Mouse (Mus musculus) CH12.LX (cell line): ENCODE results near the gene Gpr68. TPM values are rescaled to one million over a fixed set of nuclear protein-coding genes. Genes with fewer than 3 reads are reported as not detected.

Experiments
- DNase-seq: peaks from one replicate; pipeline ENCODE4 v3.0.0-alpha.2; 2013; ENCODE audit errors: extremely low read depth
- H3K27ac ChIP-seq: 2 replicates; pipeline ENCODE4 v1.5.1; 2012; ENCODE audit warnings: low read depth, mild to moderate bottlenecking, control low read depth, moderate library complexity; ENCODE audit not compliant: insufficient read depth
- H3K27me3 ChIP-seq: replicated peaks from 2 replicates; pipeline ENCODE3; 2012; ENCODE audit warnings: inconsistent platforms
- H3K36me3 ChIP-seq, 2 experiments: replicated peaks in 1 of 2; 2 replicates each; pipeline versions ENCODE3 to v1.6.1; 2012; ENCODE audit warnings: inconsistent platforms in 1 of 2, low read length in 1 of 2, mild to moderate bottlenecking in 1 of 2, mixed read lengths in 1 of 2, moderate library complexity in 1 of 2; ENCODE audit not compliant: control insufficient read depth in 1 of 2, insufficient read depth in 1 of 2
- H3K4me1 ChIP-seq, 2 experiments: 2 replicates each; pipeline ENCODE4 v1.6.1; 2012; ENCODE audit warnings: inconsistent platforms in 1 of 2, moderate library complexity in 1 of 2; ENCODE audit not compliant: insufficient read depth in 2 of 2, control insufficient read depth in 1 of 2
- H3K4me2 ChIP-seq: 2 replicates; pipeline ENCODE4 v1.6.1; 2012; ENCODE audit warnings: low read depth, mild to moderate bottlenecking, control low read depth; ENCODE audit not compliant: poor library complexity, insufficient read depth, severe bottlenecking
- H3K4me3 ChIP-seq, 3 experiments: fragments of 150-350 bp in 1 of 3; sonication (generic) in 1 of 3; replicated peaks in 1 of 3; 2 replicates each; pipeline versions ENCODE3 to v1.5.1; 2011 to 2012; ENCODE audit warnings: low read depth in 2 of 3, low read length in 2 of 3, mild to moderate bottlenecking in 2 of 3, moderate library complexity in 2 of 3, control low read depth in 1 of 3, improper control_type of control experiment in 1 of 3, inconsistent platforms in 1 of 3, mixed read lengths in 1 of 3; ENCODE audit not compliant: poor library complexity in 1 of 3
- H3K79me2 ChIP-seq: replicated peaks from 2 replicates; pipeline ENCODE4 v1.6.1; 2012; ENCODE audit warnings: mild to moderate bottlenecking, moderate library complexity; ENCODE audit not compliant: control insufficient read depth, poor library complexity, insufficient read depth, severe bottlenecking; ENCODE audit errors: extremely low read depth
- H3K9ac ChIP-seq: 2 replicates; pipeline ENCODE4 v1.6.1; 2012; ENCODE audit warnings: low read depth, mild to moderate bottlenecking, control low read depth, moderate library complexity; ENCODE audit not compliant: insufficient read depth
- H3K9me3 ChIP-seq: replicated peaks from 2 replicates; pipeline ENCODE3; 2012; ENCODE audit warnings: low read length, inconsistent platforms, mixed read lengths
- ELF1 ChIP-seq: IDR thresholded peaks from 2 replicates; pipeline ENCODE4 v1.6.1; 2014; ENCODE audit warnings: low read depth, mild to moderate bottlenecking, inconsistent platforms, low read length, improper control_type of control experiment
- EP300 ChIP-seq: IDR thresholded peaks from 2 replicates; pipeline ENCODE4 v1.6.1; 2011; ENCODE audit warnings: low read length, improper control_type of control experiment
- ETS1 ChIP-seq: conservative IDR thresholded peaks from 2 replicates; pipeline ENCODE4 v1.6.1; 2012; ENCODE audit warnings: low read depth, mild to moderate bottlenecking, inconsistent platforms, low read length, improper control_type of control experiment, moderate library complexity
- GABPA ChIP-seq: IDR thresholded peaks from 2 replicates; pipeline ENCODE4 v1.6.1; 2012; ENCODE audit warnings: low read depth, low read length, improper control_type of control experiment, inconsistent platforms; ENCODE audit not compliant: insufficient replicate concordance
- HCFC1 ChIP-seq: IDR thresholded peaks from 2 replicates; pipeline ENCODE4 v1.6.1; 2012; ENCODE audit warnings: low read depth, mild to moderate bottlenecking, inconsistent platforms, low read length, improper control_type of control experiment
- IRF4 ChIP-seq: IDR thresholded peaks from 2 replicates; pipeline ENCODE4 v1.6.1; 2014; ENCODE audit warnings: low read depth, mild to moderate bottlenecking, inconsistent platforms, low read length, improper control_type of control experiment
- JUN ChIP-seq: IDR thresholded peaks from 2 replicates; pipeline ENCODE4 v1.6.1; 2011; ENCODE audit warnings: low read depth, mild to moderate bottlenecking, low read length, improper control_type of control experiment, moderate library complexity; ENCODE audit not compliant: insufficient read depth
- MEF2A ChIP-seq: IDR thresholded peaks from 2 replicates; pipeline ENCODE4 v1.6.1; 2014; ENCODE audit warnings: low read depth, mild to moderate bottlenecking, inconsistent platforms, low read length, improper control_type of control experiment, borderline replicate concordance
- NELFE ChIP-seq: IDR thresholded peaks from 2 replicates; pipeline ENCODE4 v1.6.1; 2011; ENCODE audit warnings: low read depth, low read length, improper control_type of control experiment
- PAX5 ChIP-seq: IDR thresholded peaks from 2 replicates; pipeline ENCODE4 v1.6.1; 2012; ENCODE audit warnings: low read length, inconsistent platforms, mixed read lengths
- POLR2A ChIP-seq: IDR thresholded peaks from 2 replicates; pipeline ENCODE4 v1.6.1; 2011; ENCODE audit warnings: low read depth, mild to moderate bottlenecking, improper control_type of control experiment, low read length
- POLR2AphosphoS2 ChIP-seq: IDR thresholded peaks from 2 replicates; pipeline ENCODE4 v1.6.1; 2011; ENCODE audit warnings: low read depth, low read length, improper control_type of control experiment
- RCOR1 ChIP-seq: conservative IDR thresholded peaks from 2 replicates; pipeline ENCODE4 v1.6.1; 2012; ENCODE audit warnings: low read depth, mild to moderate bottlenecking, inconsistent platforms, low read length, improper control_type of control experiment
- SIN3A ChIP-seq: IDR thresholded peaks from 2 replicates; pipeline ENCODE4 v1.6.1; 2012; ENCODE audit warnings: low read length, improper control_type of control experiment, inconsistent platforms
- TCF12 ChIP-seq: IDR thresholded peaks from 2 replicates; pipeline ENCODE4 v1.6.1; 2014; ENCODE audit warnings: low read depth, mild to moderate bottlenecking, inconsistent platforms, low read length, improper control_type of control experiment
- ZC3H11A ChIP-seq: IDR thresholded peaks from 2 replicates; pipeline ENCODE4 v1.6.1; 2012; ENCODE audit warnings: low read depth, mild to moderate bottlenecking, inconsistent platforms, low read length, improper control_type of control experiment
- ZNF384 ChIP-seq: IDR thresholded peaks from 2 replicates; pipeline ENCODE4 v1.6.1; 2012; ENCODE audit warnings: low read depth, low read length, improper control_type of control experiment, inconsistent platforms
- dilution Hi-C: fragments of 300-500 bp; cut with MboI; formaldehyde crosslinking; loops from 2 replicates; pipeline ENCODE4 v1.14.3; 2020; ENCODE audit warnings: low sequenced_read_pairs; ENCODE audit not compliant: extremely low pct_unique_long_range_greater_than_20kb, extremely low pct_ligation_motif_present
- in situ Hi-C: fragments of 300-500 bp; cut with MboI; formaldehyde crosslinking; loops from 3 replicates; pipeline ENCODE4 v1.14.3; 2019; ENCODE audit warnings: low sequenced_read_pairs, low pct_ligation_motif_present, low pct_unique_long_range_greater_than_20kb, mixed read lengths
- polyA plus RNA-seq: library from polyadenylated mRNA; unstranded; fragments of >175 nt; gene quantifications from 2 replicates; pipeline ENCODE4 v1.2.1, GENCODE M21; 2012; ENCODE audit warnings: low read depth; ENCODE audit not compliant: insufficient read length
- total RNA-seq, 2 experiments: library from RNA; depleted of rRNA; stranded (reverse); fragments of 300-350 nt in 1 of 2; fragments of >200 nt in 1 of 2; gene quantifications; 2 replicates each; pipeline ENCODE4 v1.2.3; 2012 to 2014

The Gpr68 gene
- total and polyA plus RNA-seq, 3 experiments, result 1.2 to 4.2 (median 1.5) TPM

GRCm38 (mm10) chr12:100856337-100856736, 51.7 kb downstream of the Gpr68 start:
- TF ChIP-seq POLR2AphosphoS2 (no peak), IRF4 (no peak), NELFE (no peak), ETS1 (no peak), HCFC1 (no peak), POLR2A (no peak), GABPA (no peak), PAX5 (no peak), EP300 (no peak), ZNF384 (no peak), TCF12 (no peak), MEF2A (no peak), RCOR1 (no peak)
- no peak overlapping the region for H3K4me3 ChIP-seq
- H3K27ac ChIP-seq, result no peak overlapping the region
- H3K79me2 ChIP-seq, result no peaks in the 10 kb centered on the region
- peaks cover 5 to 43% of the 10 kb centered on the region in 2 experiments for H3K4me1 ChIP-seq
- H3K36me3 ChIP-seq, result peaks cover 3 to 15% of the 10 kb centered on the region in 2 experiments
- no peak overlapping the region for H3K4me2 ChIP-seq
- in situ Hi-C loops, result no loop called here
- no peak for DNase-seq
- H3K9ac ChIP-seq, result no peak overlapping the region
- dilution Hi-C loops, result no loop called here
- H3K9me3 ChIP-seq, result no peaks in the 10 kb centered on the region
- H3K27me3 ChIP-seq, result no peaks in the 10 kb centered on the region

GRCm38 (mm10) chr12:100852370-100852769, 55.6 kb downstream of the Gpr68 start:
- in situ Hi-C loops (loop anchor here (5.0 kb wide), 1 partner anchor 35 kb away; no protein-coding TSS in a partner anchor), dilution Hi-C loops (no loop called here)
- no peaks in the 10 kb centered on the region for H3K9me3 ChIP-seq
- peaks cover 3 to 31% of the 10 kb centered on the region in 2 experiments for H3K4me1 ChIP-seq
- no peak overlapping the region for H3K27ac ChIP-seq
- no peak for DNase-seq
- no peaks in the 10 kb centered on the region for H3K79me2 ChIP-seq
- H3K36me3 ChIP-seq, result peaks cover 3 to 27% of the 10 kb centered on the region in 2 experiments
- no peak overlapping the region for H3K9ac ChIP-seq
- no peak overlapping the region for H3K4me2 ChIP-seq
- no peak overlapping the region for H3K4me3 ChIP-seq
- TF ChIP-seq TCF12, result no peak
- TF ChIP-seq MEF2A, result no peak
- TF ChIP-seq ELF1, result no peak
- no peak for TF ChIP-seq JUN
- no peak for TF ChIP-seq ZC3H11A
- TF ChIP-seq SIN3A, result no peak
- no peak for TF ChIP-seq ETS1
- no peaks in the 10 kb centered on the region for H3K27me3 ChIP-seq
